Mouse (Mus musculus) CD8-positive naive resting alpha-beta T cell, adult 57 days (primary cell): ENCODE data around the gene Stk39. TPM values are rescaled to one million over a fixed set of nuclear protein-coding genes. Genes with fewer than 3 reads are reported as not detected.

Source experiments
- total RNA-seq: library from RNA; stranded (reverse); gene quantifications from one replicate; pipeline ENCODE4 v1.2.4, GENCODE M21; 2023

Stk39 gene
- 30.8 TPM for total RNA-seq

DNA sequence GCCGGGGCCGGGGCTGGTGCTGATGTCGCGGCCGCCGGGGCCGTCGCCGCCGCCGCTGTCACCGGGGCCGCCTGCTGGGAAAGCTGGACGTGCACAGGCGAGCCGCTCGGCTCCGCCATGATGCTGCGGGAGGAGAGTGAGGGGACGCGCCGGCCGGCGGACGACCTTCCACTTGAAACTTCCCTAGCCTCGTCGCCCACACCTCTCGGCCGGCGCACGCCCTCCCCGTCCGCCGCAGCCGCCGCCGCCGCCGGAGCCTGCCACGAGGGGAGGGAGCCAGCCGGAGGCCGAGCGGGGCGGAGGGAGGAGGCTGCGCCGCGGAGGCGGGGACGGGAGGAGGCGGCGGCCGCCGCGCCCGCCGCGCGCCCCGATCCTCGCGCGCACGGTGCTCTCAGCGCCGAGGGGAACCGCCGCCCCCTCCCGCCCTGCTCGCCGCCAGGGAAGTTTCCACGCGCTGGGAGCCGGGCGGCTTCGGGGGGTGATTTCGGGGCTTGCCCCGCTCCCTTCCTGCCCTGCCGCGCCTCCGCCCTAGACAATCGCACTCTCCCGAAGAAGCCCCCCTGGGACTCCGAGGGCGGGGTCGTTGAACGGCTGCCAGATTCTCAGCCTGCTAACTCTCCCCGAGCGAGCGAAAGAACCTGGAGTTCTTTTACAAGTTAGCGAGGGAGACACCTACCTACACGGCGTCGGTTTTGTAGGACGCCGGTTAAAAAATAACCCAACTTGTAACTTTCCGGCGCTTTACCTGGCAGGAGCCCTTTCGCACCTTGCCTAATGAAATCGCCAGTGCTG lies at the start of gene Stk39:
Gene Stk39, minus strand, starts transcription at position 510 of the 792 bp plus-strand sequence.

Other genes with a start within 250 kb of the Stk39 start
- gene 4933409G03Rik, start 110.1 kb upstream of the Stk39 start, total RNA-seq: not detected
- gene 4932414N04Rik, start 184.2 kb upstream of the Stk39 start, total RNA-seq: not detected